Mouse (Mus musculus): ENCODE measurements around the gene Lmntd1. TPM values are rescaled to one million over a fixed set of nuclear protein-coding genes. Genes with fewer than 3 reads are reported as not detected.

The Lmntd1 gene
- polyA plus RNA-seq, 2 experiments = 0.79 to 0.88 TPM

- Histone ChIP-seq H3K27me3 (ENCODE audit: control insufficient read depth, insufficient read depth, low read length) (no peaks in the 10 kb centered on the region), H3K9ac (ENCODE audit: low read depth, low read length, severe bottlenecking) (no peak overlapping the region), H3K4me1 (ENCODE audit: control insufficient read depth, insufficient read depth, low read length) (peaks cover 4% of the 10 kb centered on the region; the same call in 1 of the 2 replicates), H3K36me3 (ENCODE audit: control insufficient read depth, insufficient read depth, low read length) (no peaks in the 10 kb centered on the region), H3K4me3 (replicated peaks; ENCODE audit: low read length) (no peak overlapping the region), H3K4me2 (replicated peaks; ENCODE audit: low read depth, low read length, severe bottlenecking) (no peak overlapping the region), H3K27ac (replicated peaks; ENCODE audit: low read depth, low read length) (no peak overlapping the region), H3K9me3 (ENCODE audit: control insufficient read depth, low read length) (no peaks in the 10 kb centered on the region)
- 57% methylated on average over 8 of the region's 8 CpGs for WGBS
- DNase-seq (ENCODE audit: low spot score) = no peak
- no peak for ATAC-seq (ENCODE audit: low FRiP score, low read depth)
- no peak for TF ChIP-seq POLR2A (IDR thresholded peaks at IDR 0.05; ENCODE audit: borderline replicate concordance, extremely low read depth, insufficient read depth, insufficient read length)
These were observed 144.7 kb downstream of the Lmntd1 start for GRCm38 (mm10) chr6:145469260-145469943.

- Histone ChIP-seq H3K4me1 (ENCODE audit: control insufficient read depth, insufficient read depth, low read length) (peaks cover 13% of the 10 kb centered on the region), H3K36me3 (ENCODE audit: control insufficient read depth, insufficient read depth, low read length) (no peaks in the 10 kb centered on the region), H3K9me3 (ENCODE audit: control insufficient read depth, low read length) (no peaks in the 10 kb centered on the region), H3K4me2 (replicated peaks; ENCODE audit: low read depth, low read length, severe bottlenecking) (no peak overlapping the region), H3K27ac (replicated peaks; ENCODE audit: low read depth, low read length) (no peak overlapping the region), H3K27me3 (ENCODE audit: control insufficient read depth, insufficient read depth, low read length) (no peaks in the 10 kb centered on the region), H3K4me3 (replicated peaks; ENCODE audit: low read length) (no peak overlapping the region), H3K9ac (ENCODE audit: low read depth, low read length, severe bottlenecking) (no peak overlapping the region)
- no peak for DNase-seq (ENCODE audit: low spot score)
- no peak for ATAC-seq (ENCODE audit: low FRiP score, low read depth)
- WGBS = 82% methylated on average over 4 of the region's 4 CpGs
- TF ChIP-seq POLR2A (IDR thresholded peaks at IDR 0.05; ENCODE audit: borderline replicate concordance, extremely low read depth, insufficient read depth, insufficient read length) = no peak
These were observed 150.1 kb downstream of the Lmntd1 start for GRCm38 (mm10) chr6:145464027-145464426.

GRCm38 (mm10) chr6:145462677-145463245 is 151.4 kb downstream of the Lmntd1 start:
- ATAC-seq (ENCODE audit: low FRiP score, low read depth) = no peak
- Histone ChIP-seq H3K36me3 (ENCODE audit: control insufficient read depth, insufficient read depth, low read length) (no peaks in the 10 kb centered on the region), H3K27ac (replicated peaks; ENCODE audit: low read depth, low read length) (no peak overlapping the region), H3K9ac (ENCODE audit: low read depth, low read length, severe bottlenecking) (no peak overlapping the region), H3K27me3 (ENCODE audit: control insufficient read depth, insufficient read depth, low read length) (no peaks in the 10 kb centered on the region), H3K4me1 (ENCODE audit: control insufficient read depth, insufficient read depth, low read length) (peaks cover 15% of the 10 kb centered on the region), H3K4me2 (replicated peaks; ENCODE audit: low read depth, low read length, severe bottlenecking) (no peak overlapping the region), H3K4me3 (replicated peaks; ENCODE audit: low read length) (no peak overlapping the region), H3K9me3 (ENCODE audit: control insufficient read depth, low read length) (no peaks in the 10 kb centered on the region)
- no peak for DNase-seq (ENCODE audit: low spot score)
- no peak for TF ChIP-seq POLR2A (IDR thresholded peaks at IDR 0.05; ENCODE audit: borderline replicate concordance, extremely low read depth, insufficient read depth, insufficient read length)
- 68% methylated on average over 12 of the region's 12 CpGs for WGBS

GRCm38 (mm10) chr6:145457066-145457465 is 157.1 kb downstream of the Lmntd1 start:
- DNase-seq (ENCODE audit: low spot score) (no peak), ATAC-seq (ENCODE audit: low FRiP score, low read depth) (no peak)
- Histone ChIP-seq H3K27me3 (ENCODE audit: control insufficient read depth, insufficient read depth, low read length) (no peaks in the 10 kb centered on the region), H3K4me2 (replicated peaks; ENCODE audit: low read depth, low read length, severe bottlenecking) (no peak overlapping the region), H3K27ac (replicated peaks; ENCODE audit: low read depth, low read length) (no peak overlapping the region), H3K9ac (ENCODE audit: low read depth, low read length, severe bottlenecking) (no peak overlapping the region), H3K4me1 (ENCODE audit: control insufficient read depth, insufficient read depth, low read length) (peaks cover 13% of the 10 kb centered on the region), H3K9me3 (ENCODE audit: control insufficient read depth, low read length) (no peaks in the 10 kb centered on the region), H3K36me3 (ENCODE audit: control insufficient read depth, insufficient read depth, low read length) (no peaks in the 10 kb centered on the region), H3K4me3 (replicated peaks; ENCODE audit: low read length) (no peak overlapping the region)
- TF ChIP-seq POLR2A (IDR thresholded peaks at IDR 0.05; ENCODE audit: borderline replicate concordance, extremely low read depth, insufficient read depth, insufficient read length) = no peak
- WGBS = 85% methylated on average over 15 of the region's 15 CpGs

- Histone ChIP-seq H3K4me1 (ENCODE audit: control insufficient read depth, insufficient read depth, low read length) (peaks cover 31% of the 10 kb centered on the region), H3K9ac (ENCODE audit: low read depth, low read length, severe bottlenecking) (no peak overlapping the region), H3K4me3 (replicated peaks; ENCODE audit: low read length) (no peak overlapping the region), H3K9me3 (ENCODE audit: control insufficient read depth, low read length) (no peaks in the 10 kb centered on the region), H3K27me3 (ENCODE audit: control insufficient read depth, insufficient read depth, low read length) (no peaks in the 10 kb centered on the region), H3K4me2 (replicated peaks; ENCODE audit: low read depth, low read length, severe bottlenecking) (no peak overlapping the region), H3K27ac (replicated peaks; ENCODE audit: low read depth, low read length) (no peak overlapping the region), H3K36me3 (ENCODE audit: control insufficient read depth, insufficient read depth, low read length) (no peaks in the 10 kb centered on the region)
- TF ChIP-seq POLR2A (IDR thresholded peaks at IDR 0.05; ENCODE audit: borderline replicate concordance, extremely low read depth, insufficient read depth, insufficient read length) = no peak
- ATAC-seq (ENCODE audit: low FRiP score, low read depth) (peak; percentile 34; the same call in 1 of the 2 replicates), DNase-seq (ENCODE audit: low spot score) (peak; percentile 63)
- 54% methylated on average over 15 of the region's 15 CpGs for WGBS
These were observed 163.3 kb downstream of the Lmntd1 start for GRCm38 (mm10) chr6:145450628-145451403.
